Comparison of ENCODE assay signal across 15 mouse cellular contexts in genomic region chr5:129580046-129580445, GRCm38 (mm10). TPM values are rescaled to one million over a fixed set of nuclear protein-coding genes. Genes with fewer than 3 reads are reported as not detected.
DNase-seq lines count a peak whose midpoint lies in the region; ATAC-seq lines count a peak whose summit lies in the region.
"Had no signal": no experiment of that assay in that cellular context is flagged by ENCODE, and none has a peak within 500 bp of the region (broad histone marks: within the 10 kb centered on the region; RNA-seq: fewer than 3 reads in every experiment).

No protein-coding gene starts in this region.

- H3K4me3 ChIP-seq in embryonic facial prominence, embryonic 11.5 days (ENCODE audit: low read depth, low read length): no peak overlapping the region
- H3K4me3 ChIP-seq in embryonic facial prominence, embryonic 10.5 days: no peak overlapping the region
- H3K4me3 ChIP-seq in liver, embryonic 12.5 days: no peak overlapping the region
- H3K4me3 ChIP-seq: embryonic facial prominence, embryonic 12.5 days; hindbrain, embryonic 15.5 days; liver, embryonic 13.5 days; midbrain, embryonic 13.5 days had no signal

- H3K9me3 ChIP-seq in embryonic facial prominence, embryonic 11.5 days (replicated peaks; ENCODE audit: control insufficient read depth, low read length): no peaks in the 10 kb centered on the region
- no peaks in the 10 kb centered on the region for H3K9me3 ChIP-seq in embryonic facial prominence, embryonic 10.5 days
- H3K9me3 ChIP-seq in liver, embryonic 12.5 days (replicated peaks): no peaks in the 10 kb centered on the region
- H3K9me3 ChIP-seq: embryonic facial prominence, embryonic 12.5 days; hindbrain, embryonic 15.5 days; liver, embryonic 13.5 days; midbrain, embryonic 13.5 days had no signal

- DNase-seq in embryonic facial prominence, embryonic 11.5 days (ENCODE audit: low spot score): peak; percentile 27
- no peak for DNase-seq in embryonic facial prominence, embryonic 10.5 days (ENCODE audit: low spot score)
- peak; percentile 27 to 29 for DNase-seq in kidney, postnatal 4 days
- no peak for DNase-seq in kidney, postnatal 36 days
- peak; percentile 80 for DNase-seq in right cerebral cortex, adult 18-20 months
- no peak for DNase-seq in right cerebral cortex, postnatal 4 days
- DNase-seq in right cerebral cortex, postnatal 36 days (ENCODE audit: low spot score in 2 of 2): peak; percentile 51 to 63
- DNase-seq: cerebellum, adult 2 months; kidney, adult 18-20 months; liver, embryonic 13.5 days had no signal

- H3K9ac ChIP-seq in embryonic facial prominence, embryonic 11.5 days (replicated peaks; ENCODE audit: low read length): no peak overlapping the region
- H3K9ac ChIP-seq in liver, embryonic 12.5 days: no peak overlapping the region
- H3K9ac ChIP-seq: embryonic facial prominence, embryonic 12.5 days; hindbrain, embryonic 15.5 days; liver, embryonic 13.5 days; midbrain, embryonic 13.5 days had no signal

- no peak for ATAC-seq in embryonic facial prominence, embryonic 11.5 days (replicated peaks; ENCODE audit: insufficient number of reproducible peaks, low FRiP score, low TSS enrichment, low read depth)
- no peak for ATAC-seq in liver, embryonic 12.5 days
- ATAC-seq: midbrain, embryonic 13.5 days had no signal

- peaks cover 13% of the 10 kb centered on the region for H3K27me3 ChIP-seq in embryonic facial prominence, embryonic 11.5 days (ENCODE audit: control insufficient read depth, insufficient read depth, low read length)
- H3K27me3 ChIP-seq in embryonic facial prominence, embryonic 10.5 days (replicated peaks; ENCODE audit: low read depth, poor library complexity, severe bottlenecking): peaks cover 48% of the 10 kb centered on the region
- peaks cover 61% of the 10 kb centered on the region for H3K27me3 ChIP-seq in liver, embryonic 12.5 days (replicated peaks)

- H3K36me3 ChIP-seq in embryonic facial prominence, embryonic 11.5 days (replicated peaks; ENCODE audit: control insufficient read depth, insufficient read depth, low read depth, low read length): no peaks in the 10 kb centered on the region
- H3K36me3 ChIP-seq in embryonic facial prominence, embryonic 10.5 days (replicated peaks): no peaks in the 10 kb centered on the region
- no peaks in the 10 kb centered on the region for H3K36me3 ChIP-seq in liver, embryonic 12.5 days
- H3K36me3 ChIP-seq: embryonic facial prominence, embryonic 12.5 days; hindbrain, embryonic 15.5 days; liver, embryonic 13.5 days; midbrain, embryonic 13.5 days had no signal

- no peak overlapping the region for H3K27ac ChIP-seq in embryonic facial prominence, embryonic 11.5 days (replicated peaks; ENCODE audit: low read depth, low read length)
- H3K27ac ChIP-seq in embryonic facial prominence, embryonic 10.5 days (replicated peaks): no peak overlapping the region
- no peak overlapping the region for H3K27ac ChIP-seq in liver, embryonic 12.5 days
- H3K27ac ChIP-seq: embryonic facial prominence, embryonic 12.5 days; hindbrain, embryonic 15.5 days; liver, embryonic 13.5 days; macrophage; midbrain, embryonic 13.5 days had no signal

- no peak overlapping the region for H3K4me2 ChIP-seq in embryonic facial prominence, embryonic 11.5 days (ENCODE audit: low read depth, low read length)
- H3K4me2 ChIP-seq in liver, embryonic 12.5 days: no peak overlapping the region
- H3K4me2 ChIP-seq: embryonic facial prominence, embryonic 12.5 days; hindbrain, embryonic 15.5 days; liver, embryonic 13.5 days; midbrain, embryonic 13.5 days had no signal

- WGBS in embryonic facial prominence, embryonic 11.5 days: 22% methylated on average over 6 of the region's 6 CpGs
- WGBS in embryonic facial prominence, embryonic 10.5 days: 26% methylated on average over 6 of the region's 6 CpGs
- 17% methylated on average over 6 of the region's 6 CpGs for WGBS in liver, embryonic 12.5 days (ENCODE audit: insufficient replicate concordance)

- H3K4me1 ChIP-seq in embryonic facial prominence, embryonic 11.5 days (ENCODE audit: control insufficient read depth, insufficient read depth, low read length): peaks cover 3% of the 10 kb centered on the region; the same call in 1 of the 2 replicates
- peaks cover 17% of the 10 kb centered on the region for H3K4me1 ChIP-seq in embryonic facial prominence, embryonic 10.5 days
- H3K4me1 ChIP-seq in liver, embryonic 12.5 days: peaks cover 21% of the 10 kb centered on the region

RNA-seq across cellular contexts. Expression of gene Mmp17, which starts 3.9 kb away (rescaled TPM):
- polyA plus RNA-seq in embryonic facial prominence, embryonic 11.5 days (2014; fragmentation: Nextera tagmentation; extraction: Ambion mirVana): 1.5 TPM in 2 replicates
- polyA plus RNA-seq in embryonic facial prominence, embryonic 10.5 days (2016; fragmentation: Nextera tagmentation; extraction: Ambion mirVana): 2.1 and 3.4 TPM in 2 replicates
- 0.38 and 0.39 TPM in 2 replicates for polyA plus RNA-seq in liver, embryonic 12.5 days (2016; fragmentation: Nextera tagmentation; extraction: Ambion mirVana)
- polyA plus RNA-seq: macrophage had no signal

Comparison
In these comparisons a context has a peak if more than half of its experiments do, and no peak if none do; other contexts are left out.
1. DNase-seq: peak in embryonic facial prominence, embryonic 11.5 days (single experiment), kidney, postnatal 4 days (2 of 2), right cerebral cortex, adult 18-20 months (single experiment) and right cerebral cortex, postnatal 36 days (2 of 2); none in embryonic facial prominence, embryonic 10.5 days (single experiment), kidney, postnatal 36 days (0 of 2) and right cerebral cortex, postnatal 4 days (single experiment).